Mouse (Mus musculus) left cerebral cortex, postnatal 10 days (tissue): ENCODE data around the gene Tas2r137. TPM values are rescaled to one million over a fixed set of nuclear protein-coding genes. Genes with fewer than 3 reads are reported as not detected.
A peak's percentile ranks its signal among the peaks of the same experiment; 100 is the strongest.

Experiments used
- DNase-seq, 2 experiments: peaks; one replicate each; pipeline ENCODE4 v3.0.0; 2021 to 2022; ENCODE audit warnings: low spot score in 2 of 2, mixed read lengths in 1 of 2; ENCODE audit errors: extremely low spot score in 1 of 2
- intact Hi-C: fragments of 180-260 bp; cut with DNase I; formaldehyde crosslinking; loops from one replicate; pipeline ENCODE4 v1.15.1; 2025
- total RNA-seq, 2 experiments: library from RNA; stranded (reverse); gene quantifications; 2 replicates each; pipeline ENCODE4 v1.2.3; 2021

The Tas2r137 gene
- total RNA-seq = not detected

GRCm38 (mm10) chr6:40490933-40491332 lies at the start of gene Tas2r137:
Tas2r137 (plus strand) TSS chr6:40491233.
- no peak for DNase-seq
- intact Hi-C loops = no loop called here

- DNase-seq = no peak
Observed at GRCm38 (mm10) chr6:40441276-40441675, 49.8 kb upstream of the Tas2r137 start.

DNA sequence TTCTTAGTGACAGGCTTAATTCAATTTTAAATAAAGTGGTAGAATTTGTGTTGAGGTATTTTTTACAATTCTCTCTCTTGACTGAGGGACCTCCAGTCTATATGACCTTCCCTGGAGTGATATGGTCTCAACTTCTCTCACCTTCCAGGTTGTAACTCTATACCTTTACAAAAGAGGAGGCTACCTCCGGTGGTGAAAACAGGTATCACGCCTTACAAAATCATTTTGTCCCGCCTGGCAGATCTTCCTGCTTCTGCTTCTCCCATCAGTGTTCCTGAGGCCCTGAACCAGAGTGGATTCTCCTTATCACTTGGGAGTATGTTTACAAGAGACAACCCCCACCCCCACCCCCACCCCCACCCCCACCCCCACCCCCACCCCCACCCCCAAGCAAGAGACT lies 49.3 kb upstream of the Tas2r137 start:
- no peak for DNase-seq
- intact Hi-C loops = no loop called here

More at GRCm38 (mm10) chr6:40441276-40441675, 49.8 kb upstream of the Tas2r137 start:
- intact Hi-C loops = no loop called here

GRCm38 (mm10) chr6:40443281-40443928 lies 47.6 kb upstream of the Tas2r137 start:
- no peak for DNase-seq
- intact Hi-C loops = no loop called here

GRCm38 (mm10) chr6:40448626-40449025 lies 42.4 kb upstream of the Tas2r137 start:
- DNase-seq = no peak
- intact Hi-C loops = no loop called here

- intact Hi-C loops = no loop called here
- DNase-seq = no peak
Observed at GRCm38 (mm10) chr6:40454436-40455041, 36.5 kb upstream of the Tas2r137 start.

DNA sequence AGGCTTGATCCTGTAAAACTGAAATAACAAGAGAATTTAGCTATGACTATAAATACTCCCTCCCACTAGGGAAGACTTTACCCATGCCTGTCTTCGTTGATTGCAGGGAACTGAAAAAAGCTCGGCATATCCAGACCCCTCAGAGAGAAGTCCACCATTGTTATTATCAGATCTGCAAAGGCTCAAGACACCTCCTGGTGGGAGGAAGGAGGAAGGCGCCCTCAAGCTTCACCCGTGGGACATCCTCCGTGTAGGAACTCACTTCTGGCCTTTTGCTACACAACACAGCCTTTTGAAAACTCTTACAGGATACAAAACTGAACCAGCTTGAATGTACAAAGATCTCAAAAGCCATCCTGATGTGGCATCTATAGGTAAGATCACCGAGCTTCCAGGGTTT lies 25.3 kb upstream of the Tas2r137 start:
- intact Hi-C loops = no loop called here
- DNase-seq = no peak

GRCm38 (mm10) chr6:40470916-40471719 lies 19.9 kb upstream of the Tas2r137 start, which contains the start of gene Ssbp1:
Ssbp1 (plus strand) TSS chr6:40471352.
- DNase-seq = peak; percentile 91 to 95
- intact Hi-C loops = loop anchor here (2.0 kb wide), 2 partner anchors 36 to 146 kb away; partner anchors contain the start of gene Agk

DNA sequence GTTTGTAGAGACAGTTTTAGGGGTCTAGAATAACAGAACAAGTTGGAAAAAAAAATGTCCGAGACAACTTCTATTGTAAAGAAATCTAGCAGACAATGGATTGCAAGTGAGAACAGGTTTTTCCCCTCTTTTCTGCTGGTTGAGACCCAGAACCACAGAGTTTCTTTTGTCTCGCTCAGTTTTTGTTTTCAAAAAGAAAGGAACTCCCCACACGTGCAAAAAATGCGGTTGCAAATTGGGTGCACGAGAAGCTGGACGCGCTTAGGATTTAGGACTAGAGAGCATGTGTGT lies 19.4 kb upstream of the Tas2r137 start:
- intact Hi-C loops = loop anchor here (2.0 kb wide), 2 partner anchors 37 to 147 kb away; partner anchors contain the start of gene Agk

GRCm38 (mm10) chr6:40476132-40476531 lies 14.9 kb upstream of the Tas2r137 start:
- DNase-seq = no peak
- intact Hi-C loops = no loop called here

More for the DNA sequence above, 19.4 kb upstream of the Tas2r137 start:
- DNase-seq = no peak

- DNase-seq = no peak
- intact Hi-C loops = loop anchor here (5.0 kb wide), 2 partner anchors 208 to 368 kb away; no protein-coding TSS in a partner anchor
Observed at GRCm38 (mm10) chr6:40479705-40480104, 11.3 kb upstream of the Tas2r137 start.

DNA sequence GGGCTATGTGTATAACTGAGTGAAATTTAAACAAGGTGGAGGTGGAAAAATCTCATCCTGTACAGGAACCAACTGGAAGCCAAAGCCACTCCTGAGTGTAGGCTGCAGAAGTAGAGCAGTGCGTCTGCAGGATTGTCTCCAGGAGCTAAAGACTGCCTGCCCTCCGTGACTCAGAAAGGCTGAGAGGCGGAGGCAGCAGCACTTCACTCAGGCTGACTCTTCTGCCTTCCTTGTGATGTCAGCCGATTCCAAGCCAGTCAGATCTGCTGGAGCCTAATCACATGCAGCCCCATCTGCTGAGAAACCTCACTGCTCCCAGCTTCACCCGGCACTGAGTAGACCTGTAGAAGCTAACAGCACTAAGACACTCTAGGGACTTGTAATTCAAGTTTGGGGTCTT lies 8.7 kb upstream of the Tas2r137 start:
- intact Hi-C loops = loop anchor here (5.0 kb wide), 2 partner anchors 205 to 365 kb away; no protein-coding TSS in a partner anchor
- no peak for DNase-seq

GRCm38 (mm10) chr6:40493229-40493628 lies 2.2 kb downstream of the Tas2r137 start, which contains the start of gene Tas2r108:
Tas2r108 (plus strand) TSS chr6:40493529.
- no peak for DNase-seq
- intact Hi-C loops = no loop called here

DNA sequence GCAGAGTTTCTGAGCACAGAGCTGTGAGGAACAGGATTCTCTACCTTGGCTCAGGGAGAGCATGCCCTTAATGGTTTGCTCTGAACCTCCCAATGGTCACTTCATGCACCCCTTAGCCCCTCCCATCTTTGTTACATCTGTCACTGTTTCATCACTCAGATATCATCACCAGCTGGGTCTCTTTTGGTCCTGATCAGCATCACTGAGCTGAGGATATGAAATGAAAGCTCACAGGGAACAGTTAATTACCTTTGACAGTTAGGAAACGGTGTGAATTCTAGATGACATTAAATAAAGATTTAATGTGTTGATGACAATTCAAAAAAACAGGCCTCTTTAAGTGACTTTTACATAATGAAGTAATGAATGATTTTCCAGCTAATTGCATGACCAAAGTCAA lies 28.4 kb downstream of the Tas2r137 start, which contains the start of gene Prss37:
Gene Prss37, minus strand, starts transcription at position 101 of the 400 bp plus-strand sequence.
- intact Hi-C loops = no loop called here
- no peak for DNase-seq

Other genes with a start within 250 kb of the Tas2r137 start
- 10 to 100 TPM; 60.6 to 62.3 TPM for gene Agk, start 166.1 kb upstream of the Tas2r137 start, total RNA-seq
- 10 to 100 TPM; 32.4 to 32.9 TPM for gene E330009J07Rik, start 55.1 kb upstream of the Tas2r137 start, total RNA-seq
- under 1 TPM in 1 of 2 experiments, not detected in 1; 0.22 TPM for gene Wee2, start 52.1 kb upstream of the Tas2r137 start, total RNA-seq
- 10 to 100 TPM; 28.0 to 32.6 TPM for gene Ssbp1, start 19.9 kb upstream of the Tas2r137 start, total RNA-seq
- gene Tas2r108, start 2.3 kb downstream of the Tas2r137 start, total RNA-seq = not detected
- gene Prss37, start 28.3 kb downstream of the Tas2r137 start, total RNA-seq = not detected
- not detected for gene Olfr461, start 63.8 kb downstream of the Tas2r137 start, total RNA-seq
- not detected for gene Olfr460, start 78.3 kb downstream of the Tas2r137 start, total RNA-seq
- under 1 TPM; 0.41 to 0.73 TPM for gene Clec5a, start 94.6 kb downstream of the Tas2r137 start, total RNA-seq
- not detected for gene Tas2r138, start 122.1 kb downstream of the Tas2r137 start, total RNA-seq
- gene Mgam, start 137.6 kb downstream of the Tas2r137 start, total RNA-seq = under 1 TPM; 0.08 to 0.11 TPM